Mouse (Mus musculus): Measurements from ENCODE around the gene Clec2g.
"Not testable (repeated sequence)": the region's sequence is repeated elsewhere in the genome, so short reads cannot be mapped to it uniquely, and the experiment has no call there.

Clec2g gene

DNA sequence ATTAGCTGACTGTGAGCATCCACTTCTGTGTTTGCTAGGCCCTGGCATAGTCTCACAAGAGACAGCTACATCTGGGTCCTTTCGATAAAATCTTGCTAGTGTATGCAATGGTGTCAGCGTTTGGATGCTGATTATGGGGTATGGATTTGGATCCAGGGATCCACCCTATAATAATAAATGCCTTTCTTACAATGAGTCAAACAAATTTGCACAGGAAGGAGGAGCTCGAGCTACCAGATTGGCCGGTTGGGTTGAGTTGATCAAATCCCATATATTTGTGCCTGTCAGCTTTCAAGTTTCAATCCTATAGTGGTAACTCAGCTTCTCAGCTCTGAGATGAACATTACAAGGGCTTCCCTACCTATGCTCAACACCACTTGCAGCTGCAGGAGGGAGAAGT is at the start of gene Clec2g:
Gene Clec2g, plus strand, starts transcription at position 301 of the 400 bp plus-strand sequence.
- DNase-seq (ENCODE audit: low read depth, low spot score): not testable (repeated sequence)

DNA sequence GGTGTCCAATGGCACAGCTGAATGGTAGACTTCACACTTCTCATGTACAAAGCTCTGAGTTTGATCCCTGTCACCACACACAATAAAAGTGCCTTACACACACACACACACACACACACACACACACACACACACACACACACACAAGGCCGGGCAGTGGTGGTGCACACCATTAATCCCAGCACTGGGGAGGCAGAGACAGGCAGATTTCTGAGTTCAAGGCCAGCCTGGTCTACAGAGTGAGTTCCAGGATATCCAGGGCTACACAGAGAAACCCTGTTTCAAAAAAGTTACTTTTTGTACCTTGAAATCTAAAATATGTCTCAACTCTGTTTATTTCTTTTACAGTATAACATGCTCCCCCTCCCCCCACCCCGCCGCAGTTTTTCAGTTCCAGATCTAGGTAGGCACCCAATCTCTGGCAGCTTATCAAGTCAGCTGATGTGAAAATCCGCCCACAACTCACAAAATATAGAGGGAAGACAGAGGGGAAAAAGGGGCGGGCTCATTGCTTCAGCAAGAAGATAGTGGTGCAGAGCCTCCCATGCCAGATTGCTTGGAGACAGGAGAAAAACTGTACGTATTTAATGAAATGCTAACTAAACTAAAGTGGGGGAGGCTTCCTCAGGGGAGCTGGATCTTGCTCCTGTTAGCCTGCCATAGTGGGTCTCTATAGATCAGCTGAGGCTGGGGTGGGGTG is 46.9 kb upstream of the Clec2g start, which contains the start of gene Clec2i:
Gene Clec2i, plus strand, starts transcription at position 498 of the 700 bp plus-strand sequence.
- not testable (repeated sequence) for DNase-seq (ENCODE audit: low read depth, low spot score)

DNA sequence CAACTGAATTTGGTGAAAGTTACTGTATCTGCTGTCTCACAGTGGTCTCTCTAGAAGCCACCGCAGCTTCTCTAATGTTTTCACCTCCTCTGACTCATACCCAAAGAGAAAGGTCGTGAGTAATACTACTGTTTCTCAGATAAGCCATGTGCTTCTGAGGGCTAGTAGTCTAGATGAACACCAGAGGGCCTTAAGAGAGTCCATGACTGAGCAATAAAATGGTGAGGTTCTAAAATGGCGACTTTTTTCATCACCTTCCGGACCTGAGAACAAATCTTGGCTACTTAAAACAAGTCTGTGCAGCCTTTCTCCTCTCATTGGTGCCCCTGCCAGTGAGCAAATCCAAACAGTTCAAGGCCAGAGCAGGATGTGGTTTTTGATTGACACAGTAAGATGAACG is 45.3 kb upstream of the Clec2g start:
- DNase-seq (ENCODE audit: low read depth, low spot score): no peak

DNA sequence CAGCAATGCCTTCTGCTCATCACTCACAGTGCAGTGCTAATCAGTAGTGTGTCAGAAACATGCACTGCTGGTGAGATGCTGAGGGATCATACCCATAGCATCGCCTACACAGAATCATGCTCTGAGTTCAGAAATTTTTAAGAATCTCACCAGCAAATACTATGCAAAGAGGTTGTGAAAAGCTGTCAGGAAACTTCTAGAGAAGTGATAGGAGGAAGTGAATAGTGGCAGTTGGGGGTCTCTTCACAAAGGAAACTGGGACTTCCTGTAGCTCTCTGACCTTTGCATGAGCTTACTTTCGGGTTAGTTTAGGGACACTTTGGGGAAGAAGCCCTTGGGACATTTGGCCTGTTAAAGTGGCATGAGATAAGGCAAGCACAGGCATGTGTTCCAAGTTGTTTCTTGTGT is 43.2 kb upstream of the Clec2g start, which contains the start of gene BC035044:
Gene BC035044, minus strand, starts transcription at position 179 of the 408 bp plus-strand sequence.
- DNase-seq (ENCODE audit: low read depth, low spot score): no peak

DNA sequence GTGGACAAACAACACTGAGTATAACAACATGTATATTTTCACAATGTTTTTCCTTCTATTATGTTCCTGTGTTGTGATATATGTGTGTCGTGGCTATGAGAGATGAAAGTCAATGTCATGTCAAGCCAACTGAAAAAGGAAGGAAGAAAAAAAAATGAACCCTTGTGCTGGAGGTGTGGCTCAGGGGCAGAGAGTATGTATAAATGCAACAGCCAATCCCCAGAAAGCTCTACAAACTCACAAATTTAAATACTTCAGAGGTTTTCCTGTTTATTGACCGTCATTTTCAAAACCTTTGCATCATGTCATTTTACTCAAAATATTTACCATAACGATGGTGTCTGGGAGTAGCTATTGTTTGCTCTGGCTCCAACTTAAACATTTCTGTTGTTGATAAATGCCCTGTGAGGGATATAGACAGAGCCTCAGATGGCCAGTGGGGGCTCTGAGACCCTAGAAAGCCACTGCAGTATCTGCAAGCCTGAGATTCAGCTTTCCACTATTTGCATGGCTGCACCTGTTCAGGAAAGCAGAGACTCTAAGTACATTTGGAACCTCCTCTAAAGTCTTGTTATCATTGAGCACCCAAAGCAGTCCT is 38.7 kb upstream of the Clec2g start:
- no peak for DNase-seq (ENCODE audit: low read depth, low spot score)

DNA sequence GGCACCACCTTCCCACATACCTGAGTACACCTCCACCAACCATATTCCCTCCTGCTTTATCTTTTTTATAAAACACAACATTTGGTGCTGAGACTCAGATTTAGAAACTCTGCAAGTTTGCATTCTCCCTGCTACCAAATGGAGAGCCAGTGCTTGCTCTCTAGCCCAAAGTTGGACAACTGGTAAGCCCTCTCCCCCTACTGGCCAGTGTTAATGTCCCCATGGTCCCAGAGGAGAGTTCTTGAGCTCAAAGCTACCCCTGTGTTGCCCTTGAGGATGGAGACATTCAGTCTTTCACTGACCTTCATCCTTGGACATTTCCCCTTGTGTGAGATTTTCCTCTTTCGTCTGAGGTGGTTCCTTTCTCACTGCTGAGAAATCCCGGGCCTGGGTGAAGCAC is 34.1 kb upstream of the Clec2g start:
- DNase-seq (ENCODE audit: low read depth, low spot score): no peak

DNA sequence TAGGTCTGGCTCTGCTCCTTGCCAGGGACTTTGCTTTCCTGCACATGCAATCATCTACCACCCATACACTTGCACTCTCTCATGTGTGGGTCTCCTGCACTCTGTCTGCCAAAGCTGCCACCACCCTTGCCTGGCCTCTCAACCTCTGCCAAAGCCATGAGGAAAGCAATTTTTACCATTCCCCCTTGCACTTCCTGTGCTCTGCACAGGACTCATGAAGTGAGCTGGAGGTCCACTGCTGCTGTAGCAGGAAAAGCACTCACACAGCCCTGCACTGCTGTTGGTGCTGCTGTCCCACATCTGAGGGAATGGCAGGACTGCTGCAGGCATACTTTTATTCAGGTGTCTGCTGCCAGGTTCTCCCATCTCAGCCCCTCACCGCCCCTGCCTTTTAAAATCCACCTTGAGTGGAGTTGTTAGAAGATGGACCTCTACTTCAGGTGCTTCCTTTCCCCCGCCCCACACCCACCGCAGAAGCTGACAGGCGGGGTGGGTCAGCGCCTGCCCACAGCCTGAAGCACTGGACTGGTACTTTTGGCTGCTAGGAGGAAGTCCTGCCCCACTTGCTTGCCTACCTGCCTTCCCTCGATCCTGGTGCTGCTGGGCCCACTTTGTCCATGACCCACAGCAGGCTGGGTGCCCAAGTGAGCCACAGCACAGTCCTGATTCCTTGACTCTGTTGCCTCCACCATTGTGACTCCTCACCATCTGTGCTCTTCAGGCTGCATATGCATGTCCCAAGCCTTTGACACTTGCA is 33.2 kb upstream of the Clec2g start:
- DNase-seq (ENCODE audit: low read depth, low spot score): not testable (repeated sequence)

DNA sequence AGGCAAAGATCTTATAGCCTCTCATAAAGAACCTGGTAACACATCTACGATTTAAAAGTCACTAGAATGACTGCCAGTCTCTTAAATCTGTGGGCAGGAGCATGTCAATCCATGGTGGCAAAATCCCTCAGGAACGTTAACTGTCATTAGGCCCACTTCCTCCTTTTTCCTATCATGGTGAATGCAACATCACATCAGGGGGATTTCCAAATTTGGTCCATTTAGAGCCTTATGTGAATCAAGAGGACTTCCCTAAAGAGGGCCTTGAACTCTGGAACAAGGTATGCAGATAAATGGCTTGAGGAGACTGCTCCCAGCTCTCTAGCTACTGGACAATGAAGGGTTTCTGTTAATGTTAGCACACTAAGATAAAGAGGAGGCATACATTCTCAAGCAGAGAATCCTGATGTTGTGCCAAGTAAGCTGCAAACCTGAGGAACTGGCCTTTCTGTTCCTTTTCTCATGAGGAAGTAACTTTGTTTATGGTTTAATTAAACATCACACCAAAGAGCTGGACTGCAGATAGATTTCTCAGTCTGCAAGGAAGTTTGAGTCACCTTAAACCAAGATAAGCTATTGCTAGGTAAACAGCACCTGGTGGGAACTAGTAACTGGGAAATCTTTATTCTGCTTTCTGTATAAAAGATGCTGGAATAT is 20.5 kb upstream of the Clec2g start:
- no peak for DNase-seq (ENCODE audit: low read depth, low spot score)

DNA sequence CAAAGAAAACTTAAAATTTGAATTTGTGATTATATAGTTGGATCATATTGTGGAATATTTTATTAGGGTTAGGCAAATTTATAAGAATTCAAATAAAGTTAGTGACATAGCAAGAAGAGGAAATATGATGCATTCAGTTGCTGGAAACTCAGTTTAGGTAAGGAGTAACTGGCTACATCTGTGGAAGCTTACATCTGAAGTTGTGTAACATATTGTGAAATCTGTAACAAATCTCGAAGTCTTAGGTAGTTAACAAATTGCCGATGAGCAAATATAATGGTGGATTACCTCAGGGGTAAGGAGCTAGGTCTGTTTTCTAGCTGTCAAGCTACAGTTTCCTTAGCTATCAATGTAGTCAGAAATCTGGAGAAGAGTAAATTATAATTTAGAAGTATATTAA is 16.9 kb upstream of the Clec2g start:
- no peak for DNase-seq (ENCODE audit: low read depth, low spot score)

DNA sequence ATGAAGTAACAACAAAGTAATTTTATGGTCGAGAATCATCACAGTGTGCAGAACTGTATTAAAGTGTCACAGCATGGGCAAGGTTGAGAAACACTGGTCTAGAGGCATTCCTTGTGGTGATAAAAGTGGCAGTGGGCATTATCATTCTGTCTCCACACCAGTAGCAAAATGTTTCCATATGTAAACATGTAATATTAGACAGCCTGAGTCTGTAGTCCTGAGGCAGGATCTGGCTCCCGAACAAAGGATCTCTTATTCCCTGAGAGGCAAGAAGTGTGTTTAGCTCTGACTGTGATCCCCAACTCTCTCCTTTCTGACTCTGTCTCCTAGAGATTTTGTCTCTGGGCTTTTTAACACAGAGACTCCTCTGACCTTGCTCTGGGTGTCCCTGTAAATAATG is 1.1 kb upstream of the Clec2g start:
- DNase-seq (ENCODE audit: low read depth, low spot score): peak; percentile 14

DNA sequence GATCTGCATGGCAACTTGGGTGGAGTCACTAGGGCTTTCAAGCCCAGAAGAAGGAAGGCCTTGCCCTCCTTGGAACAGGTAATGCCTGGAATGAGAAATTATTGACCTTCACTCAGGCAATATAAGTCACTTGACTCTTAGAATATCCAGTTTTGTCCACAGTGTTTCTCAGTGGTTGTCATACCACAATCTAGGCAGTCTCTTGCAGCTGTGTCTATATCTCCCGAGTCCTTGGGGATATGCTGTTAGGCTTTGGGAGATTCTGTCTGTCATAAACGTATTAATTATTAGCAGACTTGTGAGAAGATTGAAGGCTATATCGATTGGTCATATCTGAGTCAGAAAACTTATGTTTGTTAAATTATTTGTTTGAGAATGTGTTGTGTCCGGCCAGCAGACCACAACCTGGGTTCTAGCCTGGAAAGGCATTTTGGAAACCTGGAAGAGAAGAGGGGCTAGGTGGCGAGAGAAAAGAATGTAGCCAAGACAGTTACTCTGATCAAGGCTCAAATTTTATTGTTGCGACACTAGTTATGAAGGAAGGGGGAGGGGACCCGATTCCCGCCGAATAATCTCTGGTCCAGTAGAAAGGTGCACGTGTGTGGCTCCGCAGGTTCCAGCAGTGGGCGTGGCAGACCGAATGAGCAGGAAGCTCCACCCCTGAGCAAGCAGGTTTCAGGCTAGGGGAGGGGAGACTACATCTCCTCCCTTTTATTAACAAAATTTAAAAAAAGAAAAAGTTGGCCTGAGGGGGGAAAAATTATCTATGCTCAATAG is 1.9 kb downstream of the Clec2g start:
- not testable (repeated sequence) for DNase-seq (ENCODE audit: low read depth, low spot score)

DNA sequence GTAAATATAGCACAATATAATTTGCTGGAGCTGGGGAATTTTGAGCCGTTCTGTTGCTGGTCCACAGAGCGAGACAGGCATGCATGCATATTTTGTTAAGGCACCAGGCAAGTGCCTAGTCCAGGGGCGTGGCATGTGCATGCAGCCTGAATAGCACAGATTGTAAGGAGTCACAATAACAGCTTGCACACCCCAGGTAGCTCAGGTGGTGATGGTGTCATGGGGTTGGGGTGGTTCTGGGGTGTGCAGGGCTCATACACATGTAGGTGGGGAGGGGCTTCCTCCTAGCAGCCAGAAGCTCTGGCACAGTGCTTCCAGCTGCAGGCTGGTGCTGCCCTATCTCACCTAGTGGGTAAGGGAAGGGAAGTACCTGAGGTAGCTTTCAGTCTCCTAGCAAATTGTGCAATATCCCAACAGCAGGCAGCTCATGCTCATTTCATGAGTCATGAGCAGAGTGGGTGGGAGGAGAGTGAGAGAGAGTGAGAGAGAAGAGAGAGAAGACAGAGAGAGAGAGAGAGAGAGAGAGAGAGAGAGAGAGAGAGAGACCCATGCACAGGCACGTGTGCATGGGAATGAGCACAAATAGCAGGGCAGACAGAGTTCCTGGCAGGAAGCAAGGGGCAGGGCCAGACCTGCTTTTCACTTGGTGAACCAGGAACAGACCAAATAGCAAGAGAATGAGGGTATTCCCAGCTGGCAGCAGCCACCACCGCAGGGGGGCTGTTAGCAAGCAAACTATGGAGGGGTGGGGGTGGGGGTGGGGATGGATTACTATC is 7.7 kb downstream of the Clec2g start:
- no peak for DNase-seq (ENCODE audit: low read depth, low spot score)

DNA sequence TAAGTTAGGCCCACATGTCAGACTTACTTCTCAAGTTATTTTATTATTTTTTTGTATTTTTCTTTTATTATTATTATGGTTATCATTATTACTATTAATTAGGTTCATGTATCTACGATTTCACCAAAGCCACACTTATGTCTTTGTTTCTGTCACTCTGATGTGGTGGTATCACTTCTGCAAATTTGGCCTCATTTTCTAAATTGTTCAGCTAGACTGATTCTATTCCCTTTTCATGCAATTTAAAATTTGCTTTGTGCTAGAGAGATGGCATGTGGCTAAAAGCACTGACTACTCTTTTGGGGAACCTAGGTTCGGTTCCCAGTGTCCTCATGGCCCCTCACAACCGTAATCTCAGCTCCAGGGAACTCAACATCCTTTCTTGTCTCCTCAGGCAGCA is 11.4 kb downstream of the Clec2g start:
- no peak for DNase-seq (ENCODE audit: low read depth, low spot score)

DNA sequence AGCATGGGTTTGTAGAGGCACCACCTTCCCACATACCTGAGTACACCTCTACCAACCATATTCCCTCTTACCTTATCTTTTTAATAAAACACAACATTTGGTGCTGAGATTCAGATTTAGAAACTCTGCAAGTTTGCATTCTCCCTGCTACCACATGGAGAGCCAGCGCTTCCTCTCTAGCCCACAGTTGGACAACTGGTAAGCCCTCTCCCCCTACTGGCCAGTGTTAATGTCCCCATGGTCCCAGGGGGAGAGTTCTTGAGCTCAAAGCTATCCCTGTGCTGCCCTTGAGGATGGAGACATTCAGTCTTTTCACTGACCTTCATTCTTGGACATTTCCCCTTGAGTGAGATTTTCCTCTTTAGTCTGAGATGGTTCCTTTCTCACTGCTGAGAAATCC is 26.9 kb downstream of the Clec2g start:
- no peak for DNase-seq (ENCODE audit: low read depth, low spot score)

DNA sequence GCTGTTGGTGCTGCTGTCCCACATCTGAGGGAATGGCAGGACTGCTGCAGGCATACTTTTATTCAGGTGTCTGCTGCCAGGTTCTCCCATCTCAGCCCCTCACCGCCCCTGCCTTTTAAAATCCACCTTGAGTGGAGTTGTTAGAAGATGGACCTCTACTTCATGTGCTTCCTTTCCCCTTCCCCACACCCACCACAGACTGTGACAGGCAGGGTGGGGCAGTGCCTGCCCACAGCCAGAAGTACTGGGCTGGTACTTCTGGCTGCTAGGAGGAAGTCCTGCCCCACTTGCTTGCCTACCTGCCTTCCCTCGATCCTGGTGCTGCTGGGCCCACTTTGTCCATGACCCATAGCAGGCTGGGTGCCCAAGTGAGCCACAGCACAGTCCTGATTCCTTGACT is 27.9 kb downstream of the Clec2g start:
- not testable (repeated sequence) for DNase-seq (ENCODE audit: low read depth, low spot score)

DNA sequence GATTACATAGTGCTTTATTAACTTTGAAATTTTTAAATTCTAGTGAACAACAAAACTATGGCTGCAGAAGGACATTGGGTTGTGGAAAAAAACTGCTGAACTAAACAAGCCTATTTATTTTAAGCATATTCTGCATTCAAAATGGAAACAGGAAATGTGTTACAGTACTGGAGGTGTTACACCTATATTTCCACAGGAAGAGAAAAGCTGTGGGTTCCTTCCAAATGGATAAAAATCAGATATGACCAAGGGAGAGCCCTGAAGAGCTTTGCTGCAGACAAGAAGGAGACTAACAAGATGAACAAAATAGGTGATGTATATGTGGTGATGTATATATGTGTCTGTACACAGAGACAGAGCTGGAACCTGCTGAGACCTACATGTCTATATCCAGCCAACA is 30.3 kb downstream of the Clec2g start:
- no peak for DNase-seq (ENCODE audit: low read depth, low spot score)

DNA sequence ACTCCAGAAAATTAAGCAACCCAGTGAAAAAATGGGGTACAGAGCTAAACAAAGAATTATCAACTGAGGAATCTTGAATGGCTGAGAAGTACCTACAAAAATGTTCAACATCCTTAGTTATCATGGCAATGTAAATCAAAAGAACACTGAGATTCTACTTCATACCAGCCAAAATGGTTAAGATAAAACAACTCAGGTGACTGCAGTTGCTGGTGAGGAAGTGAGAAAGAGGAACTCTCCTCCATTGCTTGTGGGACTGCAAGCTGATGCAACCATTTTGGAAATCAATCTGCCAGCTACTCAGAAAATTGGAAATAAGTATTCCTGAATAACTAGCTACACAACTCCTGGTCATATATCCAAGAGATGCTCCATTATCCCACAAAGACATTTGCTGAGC is 34.3 kb downstream of the Clec2g start:
- no peak for DNase-seq (ENCODE audit: low read depth, low spot score)

DNA sequence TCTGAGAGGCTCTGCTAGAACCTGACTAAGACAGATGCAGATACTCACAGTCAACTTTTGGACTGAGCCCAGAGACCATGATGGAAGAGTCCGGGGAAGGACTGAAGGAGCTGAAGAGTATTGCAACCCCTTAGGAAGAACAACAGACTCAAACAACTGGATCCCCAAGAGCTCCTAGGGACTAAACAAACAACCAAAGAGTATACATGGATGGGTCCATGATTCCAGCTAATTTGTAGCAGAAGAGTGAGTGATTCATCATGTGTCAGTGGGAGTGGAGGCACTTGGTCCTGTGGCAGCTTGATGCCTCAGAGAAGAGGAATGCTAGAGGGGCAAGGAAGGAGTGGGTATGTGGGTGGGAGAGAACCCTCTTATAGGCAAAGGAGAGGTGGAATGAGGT is 35.6 kb downstream of the Clec2g start:
- no peak for DNase-seq (ENCODE audit: low read depth, low spot score)

DNA sequence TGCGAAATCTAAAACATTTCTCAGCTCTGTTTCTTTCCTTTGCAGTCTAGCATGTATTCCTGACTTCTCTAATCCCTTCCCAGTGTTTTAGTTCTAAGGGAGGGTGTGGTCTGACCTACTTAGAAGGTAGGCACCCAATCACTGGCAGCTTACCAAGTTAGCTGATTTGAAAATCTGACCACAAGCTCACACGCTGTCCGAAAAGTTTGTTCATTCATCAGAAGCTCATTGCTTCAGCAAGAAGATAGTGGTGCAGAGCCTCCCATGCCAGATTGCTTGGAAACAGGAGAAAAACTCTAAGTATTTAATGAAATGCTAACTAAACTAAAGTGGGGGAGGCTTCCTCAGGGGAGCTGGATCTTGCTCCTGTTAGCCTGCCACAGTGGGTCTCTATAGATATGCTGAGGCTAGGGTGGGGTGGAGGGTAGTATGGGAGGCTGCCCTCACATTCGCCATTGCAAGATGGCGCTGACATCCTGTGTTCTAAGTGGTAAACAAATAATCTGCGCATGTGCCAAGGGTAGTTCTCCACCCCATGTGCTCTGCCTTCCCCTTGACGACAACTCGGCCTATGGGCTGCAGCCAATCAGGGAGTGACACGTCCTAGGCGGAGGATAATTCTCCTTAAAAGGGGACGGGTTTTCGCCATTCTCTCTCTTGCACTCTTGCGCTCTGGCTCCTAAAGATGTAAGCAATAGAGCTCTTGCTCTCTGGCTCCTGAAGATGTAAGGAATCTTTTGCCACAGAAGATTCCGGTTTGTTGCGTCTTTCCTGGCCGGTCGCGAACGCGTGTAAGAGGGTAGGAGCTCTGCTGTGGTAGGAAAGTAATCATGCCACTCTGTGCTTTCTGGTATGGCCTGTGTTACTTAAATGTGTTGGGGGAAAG is 36.6 kb downstream of the Clec2g start:
- DNase-seq (ENCODE audit: low read depth, low spot score): not testable (repeated sequence)
